8 mouse cellular contexts compared by ENCODE assay signal in genomic region chr6:142507033-142507784, GRCm38 (mm10). TPM values are rescaled to one million over a fixed set of nuclear protein-coding genes. Genes with fewer than 3 reads are reported as not detected.
DNase-seq lines count a peak whose midpoint lies in the region; ATAC-seq and TF ChIP-seq lines count a peak whose summit lies in the region.

No protein-coding gene starts in this region.

- H3K9me3 ChIP-seq in ES-E14 (ENCODE audit: control insufficient read depth, insufficient read depth, low read depth, low read length) = no peaks in the 10 kb centered on the region
- H3K9me3 ChIP-seq in midbrain, embryonic 13.5 days = no peaks in the 10 kb centered on the region

- peaks cover 14 to 25% of the 10 kb centered on the region in 2 experiments for H3K4me1 ChIP-seq in ES-E14 (ENCODE audit: control insufficient read depth in 2 of 2, insufficient read depth in 2 of 2, low read length in 2 of 2, poor library complexity in 1 of 2)
- H3K4me1 ChIP-seq in midbrain, embryonic 13.5 days (replicated peaks) = peaks cover 37% of the 10 kb centered on the region

- peak overlapping the region; percentile 74 to 90 for H3K4me3 ChIP-seq in ES-E14 (ENCODE audit: insufficient read depth in 1 of 2, low read depth in 1 of 2, low read length in 2 of 2, poor library complexity in 1 of 2, severe bottlenecking in 1 of 2)
- peak overlapping the region; percentile 77 for H3K4me3 ChIP-seq in midbrain, embryonic 13.5 days (replicated peaks)

- 2% methylated on average over 30 of the region's 30 CpGs for WGBS in midbrain, embryonic 13.5 days

- in situ Hi-C loops in ES-E14 (cut with MboI; ENCODE audit: low sequenced_read_pairs in 2 of 2, unreplicated experiment in 2 of 2) = no loop called here

- H3K27me3 ChIP-seq in midbrain, embryonic 13.5 days = peaks cover 30% of the 10 kb centered on the region

- ATAC-seq in midbrain, embryonic 13.5 days = peak; percentile 83

- DNase-seq in adrenal gland, postnatal 10 days = peak; percentile 27
- no peak for DNase-seq in adrenal gland, postnatal 4 days (ENCODE audit: low spot score in 2 of 2)
- no peak for DNase-seq in ES-E14 (ENCODE audit: low read depth, low spot score)
- peak; percentile 49 for DNase-seq in embryo, embryonic 11 days
- peak; percentile 37 to 48 for DNase-seq in heart, postnatal 14 days
- peak; percentile 20 to 37 for DNase-seq in left cerebral cortex, postnatal 25 days (ENCODE audit: low spot score in 2 of 2)
- DNase-seq in yolk sac, embryonic 10.5 days (ENCODE audit: low spot score) = no peak

- intact Hi-C loops in heart, postnatal 14 days (cut with DNase I) = no loop called here
- intact Hi-C loops in left cerebral cortex, postnatal 25 days (cut with DNase I) = loop anchor here (2.0 to 5.0 kb wide), 2 partner anchors 120 to 160 kb away; partner anchors contain the start of genes Golt1b, Pyroxd1 and Recql

- peak overlapping the region; percentile 92 for H3K4me2 ChIP-seq in midbrain, embryonic 13.5 days (replicated peaks)

- H3K27ac ChIP-seq in ES-E14 (ENCODE audit: insufficient read depth, low read depth, low read length, poor library complexity, severe bottlenecking) = peak overlapping the region; percentile 3
- peak overlapping the region; percentile 65 for H3K27ac ChIP-seq in midbrain, embryonic 13.5 days

- peak overlapping the region; percentile 67 for H3K9ac ChIP-seq in ES-E14 (ENCODE audit: insufficient read depth, low read depth, low read length, poor library complexity, severe bottlenecking)
- peak overlapping the region; percentile 82 for H3K9ac ChIP-seq in midbrain, embryonic 13.5 days (replicated peaks)

- H3K36me3 ChIP-seq in ES-E14 (ENCODE audit: control insufficient read depth, insufficient read depth, low read length, poor library complexity, severe bottlenecking) = peaks cover 10% of the 10 kb centered on the region; the same call in 1 of the 2 replicates
- H3K36me3 ChIP-seq in midbrain, embryonic 13.5 days = peaks cover 10% of the 10 kb centered on the region; the same call in 1 of the 2 replicates

TF ChIP-seq in ES-E14, 5 proteins besides CTCF, POLR2A, EP300 and RAD21:
- no peak for TF ChIP-seq MAFK (IDR thresholded peaks at IDR 0.05; ENCODE audit: insufficient read depth, low read depth, low read length)
- no peak for TF ChIP-seq ZNF384 (IDR thresholded peaks at IDR 0.05; ENCODE audit: low read depth, low read length)
- no peak for TF ChIP-seq HCFC1 (IDR thresholded peaks at IDR 0.05; ENCODE audit: borderline replicate concordance, insufficient read depth, low read length)
- TF ChIP-seq CHD2 (IDR thresholded peaks at IDR 0.05; ENCODE audit: low read depth, low read length) = no peak
- TF ChIP-seq ZC3H11A (IDR thresholded peaks at IDR 0.05; ENCODE audit: borderline replicate concordance, low read depth, low read length) = no peak

RNA-seq across cellular contexts. Expression of gene Ldhb, which starts 0.5 kb away (rescaled TPM):
- 100 to 1,000 TPM; 483 to 579 TPM for total RNA-seq in adrenal gland, postnatal 10 days (2021)
- total RNA-seq in adrenal gland, postnatal 4 days (2021) = 100 to 1,000 TPM; 148 to 257 TPM
- total RNA-seq in ES-E14 (2012; rRNA removed) = 139 and 178 TPM in 2 replicates
- 1,000 to 10,000 TPM; 1,994 to 2,026 TPM for total RNA-seq in heart, postnatal 14 days (2021)
- 100 to 1,000 TPM; 832 to 838 TPM for total RNA-seq in left cerebral cortex, postnatal 25 days (2021)
- polyA plus RNA-seq in midbrain, embryonic 13.5 days (2015; fragmentation: Nextera tagmentation; extraction: Ambion mirVana) = 466 and 473 TPM in 2 replicates

RNA-seq across cellular contexts. Expression of gene Gys2, which starts 34.3 kb away (rescaled TPM):
- 10 to 100 TPM in 1 of 2 experiments, 1 to 10 TPM in 1; 9.9 to 42.7 TPM for total RNA-seq in adrenal gland, postnatal 10 days (2021)
- total RNA-seq in adrenal gland, postnatal 4 days (2021) = 10 to 100 TPM in 1 of 2 experiments, under 1 TPM in 1; 0.50 to 13.2 TPM
- total RNA-seq in ES-E14 (2012; rRNA removed) = not detected in 2 replicates
- total RNA-seq in heart, postnatal 14 days (2021) = under 1 TPM in 1 of 2 experiments, not detected in 1; 0.17 TPM
- total RNA-seq in left cerebral cortex, postnatal 25 days (2021) = not detected
- 0.05 TPM in 1 of 2 replicates, not detected in the other for polyA plus RNA-seq in midbrain, embryonic 13.5 days (2015; fragmentation: Nextera tagmentation; extraction: Ambion mirVana)

Comparison
In these comparisons a context has a peak if more than half of its experiments do, and no peak if none do; other contexts are left out.
1. DNase-seq: peak in adrenal gland, postnatal 10 days (single experiment), embryo, embryonic 11 days (single experiment), heart, postnatal 14 days (2 of 2) and left cerebral cortex, postnatal 25 days (2 of 2); none in adrenal gland, postnatal 4 days (0 of 2), ES-E14 (single experiment) and yolk sac, embryonic 10.5 days (single experiment).